Comparison of ENCODE assay signal across 16 mouse cellular contexts in genomic region chr15:79519400-79520220, GRCm38 (mm10). TPM values are rescaled to one million over a fixed set of nuclear protein-coding genes. Genes with fewer than 3 reads are reported as not detected.
DNase-seq lines count a peak whose midpoint lies in the region; ATAC-seq and TF ChIP-seq lines count a peak whose summit lies in the region.
"Had no signal": no experiment of that assay in that cellular context is flagged by ENCODE, and none has a peak within 500 bp of the region (broad histone marks: within the 10 kb centered on the region; RNA-seq: fewer than 3 reads in every experiment).

No protein-coding gene starts in this region.

- H3K4me1 ChIP-seq in E14TG2a.4 (replicated peaks; ENCODE audit: low read depth, low read length): peaks cover 65% of the 10 kb centered on the region
- H3K4me1 ChIP-seq in limb, embryonic 13.5 days: peaks cover 27% of the 10 kb centered on the region
- H3K4me1 ChIP-seq in liver, postnatal 0 days (ENCODE audit: insufficient read depth): peaks cover 13% of the 10 kb centered on the region

- DNase-seq in R1 (ENCODE audit: low read depth, low spot score): peak; percentile 96
- DNase-seq in liver, postnatal 0 days: no peak
- no peak for DNase-seq in kidney, postnatal 14 days
- no peak for DNase-seq in kidney, adult 11 months
- DNase-seq in retina, postnatal 1 day: no peak
- DNase-seq: cerebellum, adult 9-10 months; heart, postnatal 10 days; kidney, adult 18-20 months; thymus, adult 18-20 months had no signal

- ATAC-seq in limb, embryonic 13.5 days (ENCODE audit: low FRiP score, low read depth): no peak
- ATAC-seq in liver, postnatal 0 days: no peak

- no peak overlapping the region for H3K27ac ChIP-seq in limb, embryonic 13.5 days
- H3K27ac ChIP-seq in liver, postnatal 0 days (ENCODE audit: low read depth): no peak overlapping the region
- H3K27ac ChIP-seq: forebrain, embryonic 10.5 days; hindbrain, embryonic 15.5 days; layer of hippocampus, adult 2 months; lung, embryonic 15.5 days had no signal

- H3K36me3 ChIP-seq in E14TG2a.4 (ENCODE audit: insufficient read depth, low read length): peaks cover 18% of the 10 kb centered on the region
- peaks cover 30% of the 10 kb centered on the region for H3K36me3 ChIP-seq in limb, embryonic 13.5 days
- no peaks in the 10 kb centered on the region for H3K36me3 ChIP-seq in liver, postnatal 0 days (replicated peaks; ENCODE audit: insufficient read depth, low read length)
- H3K36me3 ChIP-seq: forebrain, embryonic 10.5 days; hindbrain, embryonic 15.5 days had no signal

- H3K9ac ChIP-seq in limb, embryonic 13.5 days: no peak overlapping the region
- H3K9ac ChIP-seq in liver, postnatal 0 days (replicated peaks): no peak overlapping the region
- H3K9ac ChIP-seq: hindbrain, embryonic 15.5 days; lung, embryonic 15.5 days had no signal

- H3K4me2 ChIP-seq in limb, embryonic 13.5 days (replicated peaks): peak overlapping the region; percentile 82
- H3K4me2 ChIP-seq in liver, postnatal 0 days (ENCODE audit: low read depth, low read length): 0 out of 2 replicates have a peak overlapping the region, but pooled peaks have one; percentile 18
- H3K4me2 ChIP-seq: hindbrain, embryonic 15.5 days had no signal

- 0 out of 2 replicates have a peak, but pooled peaks cover 5% of the 10 kb centered on the region for H3K9me3 ChIP-seq in E14TG2a.4 (ENCODE audit: low read length)
- no peaks in the 10 kb centered on the region for H3K9me3 ChIP-seq in limb, embryonic 13.5 days
- H3K9me3 ChIP-seq in liver, postnatal 0 days (ENCODE audit: low read length): no peaks in the 10 kb centered on the region
- H3K9me3 ChIP-seq: forebrain, embryonic 10.5 days; hindbrain, embryonic 15.5 days; lung, embryonic 15.5 days had no signal

- H3K4me3 ChIP-seq in E14TG2a.4 (replicated peaks; ENCODE audit: low read length): peak overlapping the region; percentile 13
- H3K4me3 ChIP-seq in limb, embryonic 13.5 days: no peak overlapping the region; the same call in 1 of the 2 replicates
- H3K4me3 ChIP-seq in liver, postnatal 0 days (ENCODE audit: low read depth, low read length): no peak overlapping the region
- H3K4me3 ChIP-seq: forebrain, embryonic 10.5 days; hindbrain, embryonic 15.5 days; layer of hippocampus, adult 2 months; lung, embryonic 15.5 days; myocyte had no signal

- WGBS in limb, embryonic 13.5 days: 47% methylated on average over 16 of the region's 16 CpGs
- WGBS in liver, postnatal 0 days (ENCODE audit: insufficient replicate concordance): 49% methylated on average over 16 of the region's 16 CpGs

- TF ChIP-seq CTCF in E14TG2a.4 (conservative IDR thresholded peaks at IDR 0.05; ENCODE audit: low read length): no peak
- no peak for TF ChIP-seq CTCF in liver, postnatal 0 days (IDR thresholded peaks at IDR 0.05; ENCODE audit: low read depth)

- no peak for TF ChIP-seq EP300 in liver, postnatal 0 days (IDR thresholded peaks at IDR 0.05; ENCODE audit: low read depth)

- H3K27me3 ChIP-seq in E14TG2a.4 (ENCODE audit: insufficient read depth, low read length): peaks cover 33% of the 10 kb centered on the region
- peaks cover 29% of the 10 kb centered on the region for H3K27me3 ChIP-seq in limb, embryonic 13.5 days
- H3K27me3 ChIP-seq in liver, postnatal 0 days (ENCODE audit: insufficient read depth, low read length): peaks cover 38% of the 10 kb centered on the region

RNA-seq across cellular contexts. Expression of gene Kdelr3, which starts 3.4 kb away (rescaled TPM):
- polyA plus RNA-seq in limb, embryonic 13.5 days (2015; fragmentation: Nextera tagmentation; extraction: Ambion mirVana): 123 and 133 TPM in 2 replicates
- 3.4 and 3.5 TPM in 2 replicates for polyA plus RNA-seq in liver, postnatal 0 days (2015; fragmentation: Nextera tagmentation; extraction: Ambion mirVana)

RNA-seq across cellular contexts. Expression of gene Kcnj4, which starts 14.6 kb away (rescaled TPM):
- not detected in 2 replicates for polyA plus RNA-seq in limb, embryonic 13.5 days (2015; fragmentation: Nextera tagmentation; extraction: Ambion mirVana)
- not detected in 2 replicates for polyA plus RNA-seq in liver, postnatal 0 days (2015; fragmentation: Nextera tagmentation; extraction: Ambion mirVana)
- polyA plus RNA-seq: forebrain, embryonic 10.5 days; hindbrain, embryonic 15.5 days had no signal

RNA-seq across cellular contexts. Expression of gene Ddx17, which starts 26.9 kb away (rescaled TPM):
- polyA plus RNA-seq in limb, embryonic 13.5 days (2015; fragmentation: Nextera tagmentation; extraction: Ambion mirVana): 62.3 and 62.9 TPM in 2 replicates
- polyA plus RNA-seq in liver, postnatal 0 days (2015; fragmentation: Nextera tagmentation; extraction: Ambion mirVana): 9.3 and 9.7 TPM in 2 replicates

Comparison
In these comparisons a context has a peak if more than half of its experiments do, and no peak if none do; other contexts are left out.
1. RNA of gene Kdelr3, which starts 3.4 kb away (polyA plus RNA-seq): 123 to 133 TPM in limb, embryonic 13.5 days; 3.4 to 3.5 TPM in liver, postnatal 0 days; every median in the first group is over 10 times any median in the second.